Mouse (Mus musculus): ENCODE results near the gene Jade2.

- no peak for TF ChIP-seq POLR2A (IDR thresholded peaks at IDR 0.05; ENCODE audit: extremely low read depth, insufficient read depth, low read length)
- TF ChIP-seq CTCF (IDR thresholded peaks at IDR 0.05; ENCODE audit: low read depth, low read length), result no peak
Observed at GRCm38 (mm10) chr11:51881776-51882175, 24.3 kb upstream of the Jade2 start.
